Mouse (Mus musculus): ENCODE results near the gene Tor4a.

Tor4a gene

DNA sequence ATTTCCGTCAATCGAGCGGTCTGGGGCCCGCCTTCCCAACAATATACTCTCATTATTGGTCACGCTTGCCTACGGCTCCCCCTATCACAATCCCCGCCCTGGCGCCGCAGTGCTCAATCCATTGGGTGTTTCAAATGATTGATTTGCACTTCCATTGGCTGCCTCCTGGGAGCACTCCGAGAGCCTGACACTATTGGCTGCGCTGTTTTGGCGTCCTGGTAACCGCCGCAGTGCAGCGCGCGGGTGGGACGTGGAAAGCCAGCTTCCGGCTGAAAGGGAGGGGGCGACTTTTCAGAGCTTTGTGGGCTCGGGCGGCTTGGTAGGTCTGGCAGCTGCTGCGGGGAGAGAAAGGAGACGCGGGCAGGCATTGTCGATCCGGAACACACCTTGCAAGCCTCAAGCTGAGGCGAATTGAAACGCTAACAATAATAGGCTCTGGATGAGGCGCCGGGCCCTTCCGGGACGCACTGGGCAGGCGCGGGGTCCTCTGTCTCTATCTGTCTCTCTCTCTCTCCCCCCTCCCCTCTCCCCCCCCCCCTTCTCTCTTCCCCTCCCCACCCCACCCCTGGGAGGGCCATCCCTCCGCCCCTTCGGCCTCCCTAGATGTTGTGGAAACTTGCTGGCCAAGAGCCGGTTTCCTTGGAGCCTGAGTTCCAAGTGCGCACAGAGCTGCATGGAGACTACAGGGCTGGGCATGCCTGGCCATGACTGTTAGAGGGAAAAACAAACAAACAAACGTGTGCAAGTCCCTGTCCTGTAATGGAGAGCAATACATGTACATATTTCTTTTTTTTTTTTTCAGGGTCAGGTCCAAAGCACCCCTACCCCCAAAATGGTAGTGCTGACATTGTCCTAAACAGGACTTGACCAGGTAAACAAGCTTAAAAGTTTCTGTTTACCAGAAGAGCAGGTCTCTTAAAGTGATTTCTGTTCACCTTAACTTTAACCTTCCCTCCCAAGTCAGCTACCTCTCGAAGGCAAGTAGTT, 28.4 kb upstream of the Tor4a start:
- in situ Hi-C loops (cut with MseI, MboI): no loop called here

- in situ Hi-C loops (cut with MseI, MboI): no loop called here
Observed at GRCm38 (mm10) chr2:25224492-25224765, 27.7 kb upstream of the Tor4a start, which contains the start of gene Tubb4b. Gene Tubb4b (minus strand): TSS chr2:25224702.

- in situ Hi-C loops (cut with MseI, MboI): no loop called here
Observed at GRCm38 (mm10) chr2:25223681-25224491, 27.2 kb upstream of the Tor4a start.

- in situ Hi-C loops (cut with MseI, MboI): no loop called here
Observed at GRCm38 (mm10) chr2:25221331-25221772, 24.7 kb upstream of the Tor4a start.

DNA sequence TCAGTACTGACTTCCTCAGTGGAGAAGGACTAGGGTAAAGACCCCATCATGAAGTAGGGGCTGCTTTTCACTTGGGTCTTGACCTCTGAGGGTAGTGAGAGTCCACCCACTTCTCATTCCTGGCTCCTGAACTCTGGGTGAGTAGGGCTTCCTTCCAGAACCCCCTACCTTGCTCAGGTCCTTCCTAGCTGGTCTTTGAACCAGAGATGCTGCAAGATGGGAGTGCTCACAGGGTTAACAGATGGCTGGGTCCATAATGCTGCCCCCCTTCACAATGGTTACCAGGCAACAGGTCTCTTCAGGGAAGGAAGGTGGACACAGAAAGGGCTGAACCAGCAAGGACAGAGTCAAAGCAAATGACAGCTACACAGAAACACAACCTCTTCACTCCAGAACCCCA, 21.8 kb upstream of the Tor4a start, which contains the start of gene Fam166a:
TSS of gene Fam166a (plus strand) at position 301 of the 400 bp plus-strand sequence.
- in situ Hi-C loops (cut with MseI, MboI): no loop called here

DNA sequence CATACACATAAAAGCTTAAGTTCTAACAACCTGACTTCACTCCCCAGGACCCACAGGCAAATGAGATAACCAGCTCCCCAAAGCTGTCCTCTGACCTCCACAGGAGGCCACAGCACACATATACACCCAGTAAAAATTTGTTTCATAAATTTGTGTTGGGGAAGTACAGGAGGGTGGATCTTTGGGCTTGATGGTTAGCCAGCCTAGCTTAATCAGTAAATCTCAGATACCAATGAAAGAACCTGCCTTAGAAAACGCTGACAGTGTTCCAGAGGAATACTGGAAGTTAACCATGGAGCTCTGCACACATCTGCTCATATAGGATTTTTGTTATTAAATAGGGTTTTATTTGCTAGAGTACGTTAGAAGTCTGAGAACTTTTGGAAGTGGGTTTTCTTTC, 21.0 kb upstream of the Tor4a start:
- in situ Hi-C loops (cut with MseI, MboI): no loop called here

GRCm38 (mm10) chr2:25214444-25214843, 17.8 kb upstream of the Tor4a start, which contains the start of gene Stpg3:
Gene Stpg3 (minus strand): TSS chr2:25214637.
- in situ Hi-C loops (cut with MseI, MboI): no loop called here

GRCm38 (mm10) chr2:25213266-25213865, 16.7 kb upstream of the Tor4a start:
- in situ Hi-C loops (cut with MseI, MboI): no loop called here

- in situ Hi-C loops (cut with MseI, MboI): no loop called here
Observed at GRCm38 (mm10) chr2:25211121-25211670, 14.5 kb upstream of the Tor4a start, which contains the start of gene Nelfb. Gene Nelfb (minus strand): TSS chr2:25211489.

GRCm38 (mm10) chr2:25210686-25211085, 14.0 kb upstream of the Tor4a start:
- in situ Hi-C loops (cut with MseI, MboI): no loop called here

DNA sequence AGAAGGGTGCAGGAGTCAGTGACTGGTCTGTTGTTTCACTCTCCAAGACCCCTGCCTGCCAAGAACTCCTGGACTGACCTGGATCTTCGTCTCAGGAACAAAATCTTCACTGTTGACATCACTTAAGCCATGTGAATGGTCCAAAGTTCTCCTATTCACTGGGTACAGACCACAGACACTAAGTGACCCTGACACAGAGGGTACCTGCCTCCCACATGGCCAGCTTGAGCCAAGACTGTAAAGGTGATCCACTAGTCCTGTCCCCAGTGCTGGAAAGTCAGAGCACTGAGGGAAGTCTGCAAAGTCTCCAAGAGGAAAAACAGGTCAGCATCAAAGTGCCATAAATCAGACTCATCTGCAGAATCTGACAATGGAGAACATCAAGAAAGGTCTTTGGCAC, 10.9 kb upstream of the Tor4a start:
- in situ Hi-C loops (cut with MseI, MboI): no loop called here

- in situ Hi-C loops (cut with MseI, MboI): no loop called here
Observed at GRCm38 (mm10) chr2:25203631-25204214, 7.0 kb upstream of the Tor4a start.

- in situ Hi-C loops (cut with MseI, MboI): no loop called here
Observed at GRCm38 (mm10) chr2:25200631-25201030, 3.9 kb upstream of the Tor4a start.

GRCm38 (mm10) chr2:25197946-25198345, 1.3 kb upstream of the Tor4a start:
- in situ Hi-C loops (cut with MseI, MboI): no loop called here

DNA sequence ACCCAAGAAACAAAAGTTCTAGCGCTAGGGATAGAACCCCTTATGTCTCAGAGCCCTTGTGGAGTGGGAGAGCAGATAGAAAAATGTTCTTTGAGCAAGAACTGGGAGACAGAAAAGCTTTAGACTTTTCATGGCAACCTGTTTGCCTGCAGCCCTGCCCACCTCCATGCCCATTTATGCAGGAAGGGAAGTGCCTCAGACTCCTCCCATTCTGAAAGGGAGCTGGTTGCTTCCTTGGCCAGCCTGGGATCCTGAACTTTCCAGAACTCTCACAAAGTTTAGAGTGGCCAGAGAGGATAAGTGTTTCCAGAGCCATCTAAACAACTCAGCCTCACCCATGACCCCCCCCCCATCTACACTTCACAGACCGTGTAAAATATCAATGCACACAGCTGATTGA, 505 bp upstream of the Tor4a start:
- in situ Hi-C loops (cut with MseI, MboI): no loop called here

DNA sequence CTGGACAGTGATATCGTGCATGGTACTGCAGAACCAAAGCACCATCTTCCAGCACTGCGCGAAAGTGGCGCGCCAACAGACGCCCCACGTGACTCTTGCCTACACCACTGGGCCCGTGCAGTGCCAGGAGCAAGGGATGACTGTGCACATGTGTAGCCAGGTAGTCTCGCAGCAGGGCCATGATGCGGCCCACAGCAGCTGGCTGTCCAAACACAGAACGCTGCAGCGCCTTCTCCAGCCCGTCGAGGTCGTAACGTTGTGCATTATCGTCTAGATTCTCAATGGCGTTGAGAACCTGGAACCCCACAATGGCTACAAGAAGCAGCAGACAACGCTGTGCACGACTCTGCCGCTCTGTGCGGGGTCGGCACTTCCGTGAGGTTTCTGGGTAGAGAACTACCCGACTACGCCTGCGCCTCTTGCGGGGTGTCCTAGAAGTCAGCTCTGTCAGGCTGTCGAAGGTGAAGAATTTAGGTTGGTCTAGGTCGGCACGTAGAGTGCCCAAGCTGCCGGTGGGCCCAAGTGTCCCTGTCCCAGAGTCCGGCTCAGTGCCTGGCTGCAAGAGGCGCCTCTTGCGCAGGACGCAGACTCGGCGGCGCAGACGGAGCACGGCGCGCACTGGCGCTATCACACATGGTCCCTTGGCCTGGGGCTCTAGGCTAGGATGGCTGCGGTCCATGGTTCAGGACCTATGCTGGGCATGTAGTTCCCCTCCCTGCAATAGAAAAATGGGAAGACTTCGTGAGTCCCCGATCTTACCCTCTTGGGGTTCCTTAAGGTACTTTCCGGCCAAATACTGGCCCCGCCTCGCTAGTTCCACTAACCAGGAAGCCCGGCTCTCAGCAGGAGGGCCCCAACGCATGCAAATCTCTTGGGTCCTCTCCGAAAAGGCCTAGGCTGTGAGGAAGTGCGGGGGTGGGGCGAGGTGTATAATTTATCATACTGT, 1.2 kb downstream of the Tor4a start:
- in situ Hi-C loops (cut with MseI, MboI): no loop called here

GRCm38 (mm10) chr2:25194486-25195171, 2.1 kb downstream of the Tor4a start:
- in situ Hi-C loops (cut with MseI, MboI): no loop called here

GRCm38 (mm10) chr2:25194006-25194405, 2.7 kb downstream of the Tor4a start:
- in situ Hi-C loops (cut with MseI, MboI): no loop called here

DNA sequence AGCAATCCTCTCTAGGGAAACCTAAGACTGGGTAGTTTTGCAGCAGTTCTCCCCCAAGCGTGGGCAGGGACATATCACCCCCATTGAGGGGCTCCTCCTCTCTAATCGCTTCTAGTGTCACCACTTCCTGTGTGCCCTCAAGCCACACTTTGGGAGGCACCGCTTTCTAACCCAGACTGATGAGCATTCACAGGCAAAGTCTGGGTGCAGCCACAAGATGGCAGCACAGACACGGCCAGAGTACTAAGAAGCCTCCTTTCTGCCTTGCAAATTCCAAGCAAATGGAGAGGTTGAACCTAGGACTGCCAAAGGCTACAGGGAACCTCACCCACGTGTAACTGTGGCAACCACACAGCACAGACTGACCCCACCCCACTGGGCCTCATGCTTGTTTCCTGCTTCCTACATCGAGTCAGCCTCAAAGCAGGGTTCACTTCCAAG, 3.3 kb downstream of the Tor4a start:
- in situ Hi-C loops (cut with MseI, MboI): no loop called here
